Mouse (Mus musculus): ENCODE data around the gene Olfr150. TPM values are rescaled to one million over a fixed set of nuclear protein-coding genes. Genes with fewer than 3 reads are reported as not detected.
"Not testable (repeated sequence)": the region's sequence is repeated elsewhere in the genome, so short reads cannot be mapped to it uniquely, and the experiment has no call there.

The Olfr150 gene
- not detected in 2 replicates for polyA plus RNA-seq (2012; rRNA removed)

DNA sequence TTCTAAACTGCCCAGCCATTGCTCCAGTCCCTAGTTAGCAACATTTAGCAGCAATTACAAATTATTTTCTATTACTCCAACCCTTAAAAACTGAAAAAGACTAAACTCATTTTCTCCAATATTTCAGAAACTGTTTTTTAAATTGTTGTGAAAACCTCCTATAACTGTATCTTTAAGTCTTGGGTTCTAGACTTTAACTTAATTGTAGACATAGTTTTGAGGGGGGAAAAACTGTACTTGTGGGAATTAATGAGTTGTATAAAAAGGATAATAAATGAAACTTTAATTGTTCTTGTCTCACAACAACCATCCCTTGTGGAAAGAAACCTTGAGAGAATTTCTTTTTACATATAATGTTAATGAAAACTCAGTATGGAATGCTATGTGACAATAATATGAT lies at the start of gene Olfr150:
Gene Olfr150, plus strand, starts transcription at position 301 of the 400 bp plus-strand sequence.
- no peak for DNase-seq (ENCODE audit: low spot score)

DNA sequence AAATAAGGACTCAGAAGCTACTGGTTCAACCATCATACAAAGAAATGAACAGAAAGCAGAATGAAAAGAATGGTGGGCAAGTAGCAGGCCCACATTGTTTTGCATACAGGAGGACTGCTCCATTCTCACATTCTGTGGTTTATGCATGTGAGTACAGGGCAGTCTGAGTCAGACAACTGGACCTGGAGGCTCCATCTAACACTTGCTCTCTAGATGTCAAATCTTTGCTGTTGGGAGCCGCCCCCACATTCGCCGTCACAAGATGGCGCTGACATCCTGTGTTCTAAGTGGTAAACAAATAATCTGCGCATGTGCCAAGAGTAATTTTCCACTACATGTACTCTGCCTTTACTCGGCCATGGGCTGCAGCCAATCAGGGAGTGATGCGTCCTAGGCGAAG lies 29.7 kb upstream of the Olfr150 start:
- not testable (repeated sequence) for DNase-seq (ENCODE audit: low spot score)

DNA sequence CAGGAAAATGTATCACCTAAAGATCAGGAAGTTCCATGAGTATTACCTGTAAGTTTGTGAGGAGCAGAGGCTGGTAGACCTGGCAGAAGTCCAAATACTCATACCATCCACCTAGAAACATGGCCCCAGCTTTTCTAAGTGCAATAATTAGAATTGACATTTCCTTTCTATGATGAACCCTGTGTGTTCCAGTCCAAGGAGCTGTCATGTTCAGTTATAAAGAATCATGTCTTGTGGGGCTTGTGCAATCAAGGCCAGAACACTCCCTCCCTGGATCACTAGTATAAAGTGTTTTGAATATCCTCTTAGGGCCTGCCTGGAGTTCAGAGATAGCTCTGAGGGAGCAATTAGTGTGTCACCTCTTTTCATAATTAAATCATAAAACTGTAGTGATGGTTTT lies 23.8 kb upstream of the Olfr150 start, which contains the start of gene Olfr149:
Gene Olfr149, minus strand, starts transcription at position 101 of the 400 bp plus-strand sequence.
- DNase-seq (ENCODE audit: low spot score), result no peak

DNA sequence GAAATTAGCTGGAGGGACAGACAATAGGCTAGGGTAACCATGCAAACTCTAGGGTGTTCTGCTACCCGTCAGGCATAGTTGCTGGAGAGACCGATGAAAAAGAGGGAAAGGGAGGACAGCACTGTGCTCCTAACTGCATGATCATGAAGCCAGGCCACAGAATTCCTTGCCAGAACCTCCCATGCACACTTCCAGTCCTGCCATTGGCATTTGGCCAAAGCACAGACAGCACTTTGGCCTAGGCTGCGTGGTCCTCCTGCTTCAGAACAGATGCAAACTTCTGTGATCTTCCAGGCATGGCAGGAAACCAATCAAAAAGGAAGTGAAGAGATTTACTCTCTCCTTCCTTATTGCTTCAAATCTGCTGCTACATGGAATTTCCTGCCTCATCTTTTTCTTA lies 21.8 kb upstream of the Olfr150 start:
- no peak for DNase-seq (ENCODE audit: low spot score)

DNA sequence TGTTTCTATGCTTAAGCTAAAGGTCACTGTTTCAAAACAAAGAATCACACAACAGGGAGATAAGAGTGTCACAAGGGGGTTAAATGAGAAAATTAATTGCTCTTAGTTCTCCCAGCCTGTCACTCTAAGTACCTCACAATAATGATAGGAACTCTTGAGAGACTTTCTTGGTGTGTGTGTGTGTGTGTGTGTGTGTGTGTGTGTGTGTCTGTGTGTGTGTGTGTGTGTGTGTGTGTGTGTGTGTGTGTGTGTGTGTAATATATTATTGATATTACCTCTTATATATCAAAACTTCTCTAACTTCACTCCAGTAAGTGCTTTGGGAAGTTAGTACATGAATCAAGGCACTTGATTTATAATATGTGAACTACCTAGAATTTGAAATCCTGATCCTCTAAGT lies 19.7 kb upstream of the Olfr150 start, which contains the start of gene Olfr965:
Gene Olfr965, plus strand, starts transcription at position 301 of the 400 bp plus-strand sequence.
- DNase-seq (ENCODE audit: low spot score), result no peak

DNA sequence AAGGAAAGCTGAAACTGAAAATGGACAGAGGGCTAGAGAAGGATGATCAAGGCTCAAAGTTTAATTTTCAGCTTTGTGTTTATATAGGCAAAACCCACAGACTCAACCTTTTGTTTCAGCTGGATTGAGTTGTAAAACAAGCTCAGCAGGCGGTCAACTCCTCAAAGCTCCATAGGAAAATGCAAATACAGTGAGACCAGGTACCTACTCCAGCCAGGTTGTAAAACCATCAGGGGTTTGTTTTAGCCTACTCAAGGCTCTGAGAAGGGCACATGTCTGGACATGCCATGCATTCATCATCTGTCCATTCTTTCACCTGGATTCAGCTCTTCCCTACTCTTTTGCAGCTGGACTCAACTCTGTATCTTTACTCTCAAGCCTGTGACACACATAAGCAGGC lies 10.0 kb downstream of the Olfr150 start:
- no peak for DNase-seq (ENCODE audit: low spot score)

DNA sequence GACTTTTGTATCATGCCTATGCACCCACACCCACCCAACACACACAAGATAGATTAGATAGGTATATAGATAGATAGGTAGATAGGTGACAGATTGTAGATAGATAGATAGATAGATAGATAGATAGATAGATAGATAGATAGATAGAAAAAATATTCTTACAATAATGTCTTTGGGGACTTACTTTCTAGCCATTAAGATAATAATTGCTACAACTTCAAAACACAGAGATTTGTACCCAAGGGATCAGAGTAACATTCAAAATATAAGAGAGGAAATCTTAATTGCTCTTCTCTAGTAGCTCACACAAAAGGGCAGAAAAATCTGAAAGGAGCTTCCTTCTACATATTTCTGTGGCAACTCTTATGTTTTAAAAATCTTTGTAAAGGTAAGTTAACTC lies 15.2 kb downstream of the Olfr150 start, which contains the start of gene Olfr967:
Gene Olfr967, plus strand, starts transcription at position 301 of the 400 bp plus-strand sequence.
- DNase-seq (ENCODE audit: low spot score), result no peak

DNA sequence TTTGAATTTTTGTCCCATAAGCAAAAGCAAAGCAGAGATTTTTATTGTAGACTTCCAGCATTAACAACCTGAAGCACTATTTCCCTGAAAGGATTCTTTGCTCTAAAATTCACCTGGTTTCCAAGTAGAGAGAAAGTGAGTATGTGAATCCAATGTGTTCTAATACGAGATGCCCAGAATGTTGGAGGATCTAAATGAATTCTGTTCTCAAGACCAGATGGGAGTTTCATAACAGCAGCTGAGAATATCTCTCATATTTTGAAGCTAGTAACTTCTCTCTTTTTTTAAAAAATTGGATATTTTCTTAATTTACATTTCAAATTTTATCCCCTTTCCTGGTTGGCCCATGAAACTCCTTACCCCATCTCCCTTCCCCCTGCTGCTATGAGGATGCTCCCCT lies 15.7 kb downstream of the Olfr150 start:
- no peak for DNase-seq (ENCODE audit: low spot score)

DNA sequence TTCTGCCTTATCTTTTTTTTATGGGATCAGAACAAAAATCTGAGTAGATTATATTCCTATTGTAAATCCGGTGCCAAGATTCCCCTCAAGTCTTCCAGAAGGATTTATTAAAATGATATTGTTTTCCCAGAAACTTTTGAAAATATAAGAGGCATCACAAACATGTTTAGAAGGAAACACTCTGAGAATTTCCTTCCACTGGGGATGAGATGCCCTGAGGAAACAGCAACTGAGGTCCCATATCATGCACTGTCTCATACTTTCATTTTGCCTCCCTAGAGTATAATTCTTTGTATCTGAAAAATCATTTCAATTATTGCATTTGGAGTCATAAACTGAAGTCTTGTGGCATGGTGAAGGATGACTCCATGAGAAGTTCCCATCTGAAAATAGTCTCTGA lies 52.4 kb downstream of the Olfr150 start, which contains the start of gene Olfr968:
Gene Olfr968, minus strand, starts transcription at position 101 of the 400 bp plus-strand sequence.
- no peak for DNase-seq (ENCODE audit: low spot score)

Other genes with a start within 250 kb of the Olfr150 start
- not detected in 2 replicates for gene Olfr44, start 237.0 kb upstream of the Olfr150 start, polyA plus RNA-seq (2012; rRNA removed)
- gene Olfr957, start 215.2 kb upstream of the Olfr150 start, polyA plus RNA-seq (2012; rRNA removed), result not detected in 2 replicates
- not detected in 2 replicates for gene Olfr958, start 176.9 kb upstream of the Olfr150 start, polyA plus RNA-seq (2012; rRNA removed)
- not detected in 2 replicates for gene Olfr959, start 155.4 kb upstream of the Olfr150 start, polyA plus RNA-seq (2012; rRNA removed)
- gene AW551984, start 126.6 kb upstream of the Olfr150 start, polyA plus RNA-seq (2012; rRNA removed), result 14.8 and 16.8 TPM in 2 replicates
- not detected in 2 replicates for gene Olfr148, start 120.3 kb upstream of the Olfr150 start, polyA plus RNA-seq (2012; rRNA removed)
- gene Olfr960, start 109.6 kb upstream of the Olfr150 start, polyA plus RNA-seq (2012; rRNA removed), result not detected in 2 replicates
- not detected in 2 replicates for gene Olfr961, start 85.9 kb upstream of the Olfr150 start, polyA plus RNA-seq (2012; rRNA removed)
- not detected in 2 replicates for gene Olfr963, start 63.8 kb upstream of the Olfr150 start, polyA plus RNA-seq (2012; rRNA removed)
- gene Olfr149, start 23.9 kb upstream of the Olfr150 start, polyA plus RNA-seq (2012; rRNA removed), result not detected in 2 replicates
- not detected in 2 replicates for gene Olfr965, start 19.6 kb upstream of the Olfr150 start, polyA plus RNA-seq (2012; rRNA removed)
- gene Olfr967, start 15.3 kb downstream of the Olfr150 start, polyA plus RNA-seq (2012; rRNA removed), result not detected in 2 replicates
- not detected in 2 replicates for gene Olfr968, start 52.3 kb downstream of the Olfr150 start, polyA plus RNA-seq (2012; rRNA removed)
- not detected in 2 replicates for gene Olfr969, start 60.0 kb downstream of the Olfr150 start, polyA plus RNA-seq (2012; rRNA removed)
- gene Olfr970, start 77.9 kb downstream of the Olfr150 start, polyA plus RNA-seq (2012; rRNA removed), result not detected in 2 replicates
- gene Olfr971, start 105.9 kb downstream of the Olfr150 start, polyA plus RNA-seq (2012; rRNA removed), result not detected in 2 replicates
- not detected in 2 replicates for gene Olfr972, start 135.4 kb downstream of the Olfr150 start, polyA plus RNA-seq (2012; rRNA removed)
- gene Olfr229, start 176.4 kb downstream of the Olfr150 start, polyA plus RNA-seq (2012; rRNA removed), result not detected in 2 replicates
- not detected in 2 replicates for gene Olfr974, start 206.5 kb downstream of the Olfr150 start, polyA plus RNA-seq (2012; rRNA removed)
- gene Olfr975, start 221.1 kb downstream of the Olfr150 start, polyA plus RNA-seq (2012; rRNA removed), result not detected in 2 replicates
- not detected in 2 replicates for gene Olfr976, start 230.2 kb downstream of the Olfr150 start, polyA plus RNA-seq (2012; rRNA removed)

All from urinary bladder, adult 2 months (tissue).